Mouse (Mus musculus): ENCODE results near the gene Robo2. TPM values are rescaled to one million over a fixed set of nuclear protein-coding genes. Genes with fewer than 3 reads are reported as not detected.

Gene Robo2
- polyA plus RNA-seq, 1 experiment, result 4.2 TPM

DNA sequence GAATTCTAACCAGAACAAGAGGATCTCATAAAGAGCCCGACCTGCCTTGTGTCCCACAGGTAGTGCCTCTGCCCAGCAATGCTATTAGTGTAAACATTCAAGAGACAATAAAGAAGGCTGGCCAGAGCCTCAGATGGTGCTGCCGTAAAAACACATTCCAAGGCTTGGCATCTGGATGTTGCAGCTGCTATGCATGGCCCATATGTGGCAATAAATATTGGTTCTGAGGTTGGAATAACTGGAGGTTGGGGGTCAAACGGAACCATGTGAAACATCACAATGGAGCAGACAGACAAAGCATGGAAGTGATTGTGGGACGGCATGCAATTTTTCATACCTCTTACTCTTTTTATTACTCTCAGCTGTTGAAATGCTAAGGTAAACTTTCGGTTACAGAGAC is 189.1 kb downstream of the Robo2 start:
- TF ChIP-seq MYOG (IDR thresholded peaks at IDR 0.05; ENCODE audit: control insufficient read depth, extremely low read depth, insufficient read length) (no peak), MAX (IDR thresholded peaks at IDR 0.05) (no peak)

DNA sequence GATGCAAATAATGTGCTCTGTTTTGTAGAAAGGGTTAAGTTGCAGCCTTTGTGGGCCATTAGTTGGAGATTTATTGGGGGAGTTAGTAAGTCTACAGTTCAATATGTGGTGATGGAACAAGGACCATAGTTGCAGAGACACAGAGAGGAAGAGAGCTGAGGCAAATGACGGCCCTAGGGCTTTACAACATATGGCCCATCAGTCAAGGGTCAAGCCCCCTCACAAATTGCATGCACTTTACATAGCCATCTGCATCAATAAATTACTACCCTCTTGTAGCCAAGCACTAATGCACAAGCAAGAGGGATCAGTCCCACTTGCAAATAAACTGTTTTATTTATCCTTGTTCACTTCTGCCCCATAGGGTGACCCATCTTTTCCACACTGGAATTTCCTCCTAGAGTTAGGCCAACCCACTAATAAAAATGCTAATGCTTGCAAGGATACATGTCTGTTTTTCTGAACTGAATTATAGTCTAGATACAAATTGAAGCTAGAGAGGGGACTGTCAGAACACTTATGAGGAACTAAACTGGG is 194.7 kb downstream of the Robo2 start:
- Histone ChIP-seq H3K79me3 (ENCODE audit: low read depth) (no peaks in the 10 kb centered on the region), H3K36me3 (ENCODE audit: control insufficient read depth, insufficient read depth) (no peaks in the 10 kb centered on the region), H3K79me2 (ENCODE audit: control insufficient read depth, insufficient read depth) (no peaks in the 10 kb centered on the region), H3ac (ENCODE audit: control insufficient read depth, insufficient read length, low read depth) (no peak overlapping the region), H3K4me3 (ENCODE audit: insufficient read depth, poor library complexity, severe bottlenecking) (no peak overlapping the region), H3K27me3 (ENCODE audit: control insufficient read depth, insufficient read depth, insufficient read length) (no peaks in the 10 kb centered on the region)
- TF ChIP-seq CTCF (IDR thresholded peaks at IDR 0.05; ENCODE audit: control insufficient read depth, insufficient read depth, insufficient read length) (no peak), MYOD1 (IDR thresholded peaks at IDR 0.05; ENCODE audit: control insufficient read depth, insufficient read length, low read depth) (no peak), CEBPB (IDR thresholded peaks at IDR 0.05; ENCODE audit: low read depth) (no peak), MAX (IDR thresholded peaks at IDR 0.05) (no peak), FOSL1 (IDR thresholded peaks at IDR 0.05; ENCODE audit: insufficient read depth, low read length, poor library complexity, severe bottlenecking) (no peak), MYOG (IDR thresholded peaks at IDR 0.05; ENCODE audit: control insufficient read depth, extremely low read depth, insufficient read length) (no peak), USF1 (IDR thresholded peaks at IDR 0.05; ENCODE audit: low read depth) (no peak)

More for the DNA sequence above, 189.1 kb downstream of the Robo2 start:
- Histone ChIP-seq H3K36me3 (ENCODE audit: control insufficient read depth, insufficient read depth) (no peaks in the 10 kb centered on the region), H3K4me3 (ENCODE audit: insufficient read depth, poor library complexity, severe bottlenecking) (no peak overlapping the region), H3K27me3 (ENCODE audit: control insufficient read depth, insufficient read depth, insufficient read length) (no peaks in the 10 kb centered on the region), H3K79me2 (ENCODE audit: control insufficient read depth, insufficient read depth) (no peaks in the 10 kb centered on the region), H3K79me3 (ENCODE audit: low read depth) (no peaks in the 10 kb centered on the region), H3ac (ENCODE audit: control insufficient read depth, insufficient read length, low read depth) (no peak overlapping the region)

DNA sequence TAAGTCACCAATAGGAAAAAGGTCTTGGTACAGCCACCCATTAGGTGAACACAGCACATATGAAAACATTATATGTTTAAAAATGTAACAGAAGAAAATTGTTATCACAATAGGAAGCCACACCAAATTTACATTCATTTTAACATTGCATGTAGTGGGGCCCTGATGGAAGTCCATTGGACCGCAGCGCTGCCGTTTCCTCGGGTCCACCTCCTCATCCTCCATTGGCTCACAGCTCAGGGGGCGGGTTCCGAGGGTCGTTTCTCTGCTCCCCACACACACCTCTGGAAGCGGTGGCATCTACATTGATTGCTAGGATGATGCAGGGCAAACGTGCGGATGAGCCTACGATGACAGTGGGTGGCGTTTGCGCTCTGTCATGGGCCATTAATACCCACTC is 195.8 kb downstream of the Robo2 start:
- no peaks in the 10 kb centered on the region for H3K36me3 ChIP-seq (ENCODE audit: control insufficient read depth, insufficient read depth)
- TF ChIP-seq CEBPB (IDR thresholded peaks at IDR 0.05; ENCODE audit: low read depth) (no peak), USF1 (IDR thresholded peaks at IDR 0.05; ENCODE audit: low read depth) (no peak), FOSL1 (IDR thresholded peaks at IDR 0.05; ENCODE audit: insufficient read depth, low read length, poor library complexity, severe bottlenecking) (no peak), MAX (IDR thresholded peaks at IDR 0.05) (no peak), CTCF (IDR thresholded peaks at IDR 0.05; ENCODE audit: control insufficient read depth, insufficient read depth, insufficient read length) (no peak), MYOG (IDR thresholded peaks at IDR 0.05; ENCODE audit: control insufficient read depth, extremely low read depth, insufficient read length) (no peak), MYOD1 (IDR thresholded peaks at IDR 0.05; ENCODE audit: control insufficient read depth, insufficient read length, low read depth) (no peak)
- H3ac ChIP-seq (ENCODE audit: control insufficient read depth, insufficient read length, low read depth), result no peak overlapping the region
- no peaks in the 10 kb centered on the region for H3K79me2 ChIP-seq (ENCODE audit: control insufficient read depth, insufficient read depth)
- H3K4me3 ChIP-seq (ENCODE audit: insufficient read depth, poor library complexity, severe bottlenecking), result no peak overlapping the region
- H3K27me3 ChIP-seq (ENCODE audit: control insufficient read depth, insufficient read depth, insufficient read length), result no peaks in the 10 kb centered on the region
- no peaks in the 10 kb centered on the region for H3K79me3 ChIP-seq (ENCODE audit: low read depth)

DNA sequence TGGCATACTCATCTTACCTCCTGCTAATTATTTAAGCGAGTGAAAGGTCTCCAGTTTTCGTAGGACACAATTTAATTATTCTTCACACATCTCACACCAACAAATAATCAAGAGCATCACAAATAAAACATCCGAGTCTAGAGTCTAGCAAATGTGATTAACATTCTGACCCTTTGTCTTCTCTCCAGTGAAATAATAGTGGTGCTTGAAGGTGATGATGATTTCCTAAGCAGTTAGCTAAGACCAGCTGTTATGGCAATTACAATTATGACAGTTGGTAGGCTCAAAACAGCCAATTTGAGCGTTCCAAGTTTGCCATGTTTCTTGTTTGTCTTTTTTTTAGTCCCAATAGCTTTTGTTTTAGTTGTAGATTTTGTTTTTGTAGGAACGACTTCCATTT is 210.9 kb downstream of the Robo2 start:
- Histone ChIP-seq H3K79me2 (ENCODE audit: control insufficient read depth, insufficient read depth) (no peaks in the 10 kb centered on the region), H3ac (ENCODE audit: control insufficient read depth, insufficient read length, low read depth) (no peak overlapping the region), H3K27me3 (ENCODE audit: control insufficient read depth, insufficient read depth, insufficient read length) (no peaks in the 10 kb centered on the region), H3K79me3 (ENCODE audit: low read depth) (no peaks in the 10 kb centered on the region), H3K36me3 (ENCODE audit: control insufficient read depth, insufficient read depth) (no peaks in the 10 kb centered on the region), H3K4me3 (ENCODE audit: insufficient read depth, poor library complexity, severe bottlenecking) (no peak overlapping the region)
- TF ChIP-seq USF1 (IDR thresholded peaks at IDR 0.05; ENCODE audit: low read depth), result no peak
- no peak for TF ChIP-seq MYOD1 (IDR thresholded peaks at IDR 0.05; ENCODE audit: control insufficient read depth, insufficient read length, low read depth)

DNA sequence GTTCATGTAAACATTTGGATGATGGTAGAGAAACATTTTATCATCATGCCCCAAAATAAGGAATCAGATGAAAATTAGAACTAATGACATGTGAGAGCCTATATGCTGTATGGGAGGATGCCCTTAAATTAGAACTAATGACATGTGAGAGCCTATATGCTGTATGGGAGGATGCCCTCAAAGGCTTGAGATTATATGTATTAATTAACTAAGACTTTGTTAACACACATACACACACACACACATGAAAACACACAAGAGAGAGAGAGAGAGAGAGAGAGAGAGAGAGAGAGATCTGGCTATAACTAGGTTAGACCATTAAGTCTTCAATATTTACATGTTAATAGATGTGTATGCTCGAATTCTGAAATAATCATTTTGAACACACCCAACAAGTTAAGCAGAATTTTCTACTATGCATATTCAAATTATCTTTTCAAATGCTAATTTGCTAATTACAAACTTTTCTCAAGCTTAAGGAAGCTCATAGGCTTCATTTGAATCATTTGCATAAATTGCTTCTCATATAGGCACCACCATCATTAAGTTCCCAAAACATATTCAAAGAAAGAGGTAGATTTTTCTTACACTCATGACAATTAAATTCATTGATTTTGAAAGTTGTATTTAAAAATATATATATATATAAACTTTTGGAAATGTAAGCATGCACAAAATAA is 211.5 kb downstream of the Robo2 start:
- H3K4me3 ChIP-seq (ENCODE audit: insufficient read depth, poor library complexity, severe bottlenecking), result no peak overlapping the region
- no peaks in the 10 kb centered on the region for H3K27me3 ChIP-seq (ENCODE audit: control insufficient read depth, insufficient read depth, insufficient read length)
- H3ac ChIP-seq (ENCODE audit: control insufficient read depth, insufficient read length, low read depth), result no peak overlapping the region
- TF ChIP-seq CEBPB (IDR thresholded peaks at IDR 0.05; ENCODE audit: low read depth) (no peak), MAX (IDR thresholded peaks at IDR 0.05) (no peak), FOSL1 (IDR thresholded peaks at IDR 0.05; ENCODE audit: insufficient read depth, low read length, poor library complexity, severe bottlenecking) (no peak), CTCF (IDR thresholded peaks at IDR 0.05; ENCODE audit: control insufficient read depth, insufficient read depth, insufficient read length) (no peak), MYOD1 (IDR thresholded peaks at IDR 0.05; ENCODE audit: control insufficient read depth, insufficient read length, low read depth) (no peak), USF1 (IDR thresholded peaks at IDR 0.05; ENCODE audit: low read depth) (no peak), MYOG (IDR thresholded peaks at IDR 0.05; ENCODE audit: control insufficient read depth, extremely low read depth, insufficient read length) (no peak)
- H3K79me2 ChIP-seq (ENCODE audit: control insufficient read depth, insufficient read depth), result no peaks in the 10 kb centered on the region
- no peaks in the 10 kb centered on the region for H3K79me3 ChIP-seq (ENCODE audit: low read depth)
- H3K36me3 ChIP-seq (ENCODE audit: control insufficient read depth, insufficient read depth), result no peaks in the 10 kb centered on the region

DNA sequence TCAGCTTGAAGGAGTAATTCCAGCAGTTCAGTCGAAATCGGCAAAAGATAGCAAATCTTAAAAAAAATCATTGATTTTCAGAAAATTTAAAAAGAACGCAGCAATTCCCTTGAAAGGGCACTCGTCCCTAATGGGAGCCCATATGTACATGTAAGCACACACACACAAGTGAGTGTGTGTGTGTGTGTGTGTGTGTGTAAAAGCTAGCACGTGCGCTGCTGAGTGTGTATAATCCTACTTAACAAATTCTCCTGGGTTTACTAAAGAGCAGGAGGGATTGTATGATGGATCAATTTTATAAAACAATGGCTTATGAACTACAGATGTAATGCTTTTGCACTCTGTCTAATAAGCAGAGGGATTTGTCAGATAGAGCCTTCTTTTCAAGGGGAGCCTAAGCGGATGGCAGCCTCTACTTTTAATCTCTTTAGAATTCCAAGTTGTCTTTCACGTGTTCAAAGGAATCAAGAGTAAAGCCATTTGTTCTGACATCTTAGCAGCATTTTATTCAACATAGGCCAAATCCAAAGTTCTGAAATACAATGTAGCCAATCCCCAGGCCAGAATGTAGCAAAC is 218.6 kb downstream of the Robo2 start:
- Histone ChIP-seq H3K4me3 (ENCODE audit: insufficient read depth, poor library complexity, severe bottlenecking) (no peak overlapping the region), H3K79me2 (ENCODE audit: control insufficient read depth, insufficient read depth) (no peaks in the 10 kb centered on the region)

More for the DNA sequence above, 218.6 kb downstream of the Robo2 start:
- no peak for TF ChIP-seq MYOG (IDR thresholded peaks at IDR 0.05; ENCODE audit: control insufficient read depth, extremely low read depth, insufficient read length)
- TF ChIP-seq FOSL1 (IDR thresholded peaks at IDR 0.05; ENCODE audit: insufficient read depth, low read length, poor library complexity, severe bottlenecking), result no peak
- TF ChIP-seq MYOD1 (IDR thresholded peaks at IDR 0.05; ENCODE audit: control insufficient read depth, insufficient read length, low read depth), result no peak
- TF ChIP-seq CEBPB (IDR thresholded peaks at IDR 0.05; ENCODE audit: low read depth), result no peak
- no peak for TF ChIP-seq CTCF (IDR thresholded peaks at IDR 0.05; ENCODE audit: control insufficient read depth, insufficient read depth, insufficient read length)
- no peak for TF ChIP-seq MAX (IDR thresholded peaks at IDR 0.05)
- no peak for TF ChIP-seq USF1 (IDR thresholded peaks at IDR 0.05; ENCODE audit: low read depth)
- no peak overlapping the region for H3ac ChIP-seq (ENCODE audit: control insufficient read depth, insufficient read length, low read depth)
- H3K79me3 ChIP-seq (ENCODE audit: low read depth), result no peaks in the 10 kb centered on the region
- H3K27me3 ChIP-seq (ENCODE audit: control insufficient read depth, insufficient read depth, insufficient read length), result no peaks in the 10 kb centered on the region
- no peaks in the 10 kb centered on the region for H3K36me3 ChIP-seq (ENCODE audit: control insufficient read depth, insufficient read depth)
